Comparison of ENCODE assay signal across 9 mouse cellular contexts in the genomic region with DNA sequence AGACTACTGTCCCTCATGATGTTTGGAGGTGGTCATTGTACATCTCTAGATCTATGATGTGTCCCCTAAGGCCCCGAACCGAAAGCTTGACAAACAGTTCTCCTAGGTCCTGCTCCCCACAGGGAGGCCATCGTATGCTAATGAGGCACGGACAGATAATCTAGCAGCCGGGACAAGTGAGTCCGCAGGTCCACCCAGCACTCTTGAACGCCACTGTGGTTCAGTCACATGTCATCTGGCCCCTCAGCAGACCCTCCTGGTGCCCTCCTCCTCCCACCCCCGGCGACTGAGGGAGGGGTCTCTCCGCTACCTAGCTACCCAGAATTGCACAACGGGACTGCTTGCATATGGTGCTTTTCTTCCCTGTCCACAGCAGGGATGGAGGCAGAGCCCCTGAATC. TPM values are rescaled to one million over a fixed set of nuclear protein-coding genes. Genes with fewer than 3 reads are reported as not detected.
DNase-seq lines count a peak whose midpoint lies in the region; ATAC-seq and TF ChIP-seq lines count a peak whose summit lies in the region.
"Had no signal": no experiment of that assay in that cellular context is flagged by ENCODE, and none has a peak within 500 bp of the region (broad histone marks: within the 10 kb centered on the region; RNA-seq: fewer than 3 reads in every experiment).

No protein-coding gene starts in this region.

- no peak for ATAC-seq in heart, embryonic 15.5 days (replicated peaks; ENCODE audit: insufficient number of reproducible peaks, insufficient read depth, low FRiP score, low read depth)
- no peak for ATAC-seq in hindbrain, embryonic 14.5 days (ENCODE audit: low FRiP score)
- ATAC-seq in midbrain, postnatal 0 days (ENCODE audit: low FRiP score) = no peak

- H3K4me3 ChIP-seq in heart, embryonic 15.5 days = peak overlapping the region; percentile 57
- H3K4me3 ChIP-seq in brown adipose tissue, adult 24 weeks (ENCODE audit: insufficient read depth, low read depth, low read length) = peak overlapping the region; percentile 34
- H3K4me3 ChIP-seq in hindbrain, embryonic 14.5 days (replicated peaks; ENCODE audit: low read length) = peak overlapping the region; percentile 46
- H3K4me3 ChIP-seq in midbrain, postnatal 0 days (ENCODE audit: low read depth, low read length) = peak overlapping the region; percentile 51

- H3K4me1 ChIP-seq in heart, embryonic 15.5 days (replicated peaks) = peaks cover 22% of the 10 kb centered on the region
- no peaks in the 10 kb centered on the region; the same call in 1 of the 2 replicates for H3K4me1 ChIP-seq in brown adipose tissue, adult 24 weeks (ENCODE audit: control insufficient read depth, insufficient read depth, insufficient read length, low read length)
- H3K4me1 ChIP-seq in hindbrain, embryonic 14.5 days (replicated peaks; ENCODE audit: control insufficient read depth, insufficient read depth, low read length) = no peaks in the 10 kb centered on the region
- 0 out of 2 replicates have a peak, but pooled peaks cover 3% of the 10 kb centered on the region for H3K4me1 ChIP-seq in midbrain, postnatal 0 days (ENCODE audit: insufficient read depth, low read length)

- no peak for TF ChIP-seq CTCF in midbrain, postnatal 0 days (IDR thresholded peaks at IDR 0.05)

- peak overlapping the region; percentile 94 for H3K4me2 ChIP-seq in heart, embryonic 15.5 days
- peak overlapping the region; percentile 88 for H3K4me2 ChIP-seq in hindbrain, embryonic 14.5 days (replicated peaks)
- peak overlapping the region; percentile 88 for H3K4me2 ChIP-seq in midbrain, postnatal 0 days (ENCODE audit: low read depth, low read length, poor library complexity, severe bottlenecking)

- no peak overlapping the region for H3K9ac ChIP-seq in heart, embryonic 15.5 days
- H3K9ac ChIP-seq in hindbrain, embryonic 14.5 days = no peak overlapping the region
- H3K9ac ChIP-seq in midbrain, postnatal 0 days (replicated peaks; ENCODE audit: low read length, poor library complexity, severe bottlenecking) = no peak overlapping the region

- DNase-seq in heart, postnatal 10 days = no peak
- no peak for DNase-seq in hindbrain, embryonic 14.5 days (ENCODE audit: low spot score)
- no peak for DNase-seq in midbrain, postnatal 0 days (ENCODE audit: low spot score)
- DNase-seq in c-Kit-positive CD71-positive TER-119-positive erythroid progenitor cells, embryonic 14.5 days (ENCODE audit: low spot score) = no peak
- no peak for DNase-seq in gastrocnemius, adult 18-20 months (ENCODE audit: low spot score)
- DNase-seq in urinary bladder, postnatal 14 days (ENCODE audit: low spot score) = no peak

- no peaks in the 10 kb centered on the region for H3K36me3 ChIP-seq in heart, embryonic 15.5 days
- H3K36me3 ChIP-seq in hindbrain, embryonic 14.5 days (replicated peaks; ENCODE audit: control insufficient read depth, insufficient read depth) = no peaks in the 10 kb centered on the region
- no peaks in the 10 kb centered on the region for H3K36me3 ChIP-seq in midbrain, postnatal 0 days (ENCODE audit: insufficient read depth, low read length)
- H3K36me3 ChIP-seq: embryonic facial prominence, embryonic 15.5 days had no signal

- peaks cover 34% of the 10 kb centered on the region for H3K27me3 ChIP-seq in heart, embryonic 15.5 days
- peaks cover 41% of the 10 kb centered on the region for H3K27me3 ChIP-seq in hindbrain, embryonic 14.5 days (ENCODE audit: control insufficient read depth, insufficient read depth, low read length)
- peaks cover 21% of the 10 kb centered on the region; the same call in 1 of the 2 replicates for H3K27me3 ChIP-seq in midbrain, postnatal 0 days (ENCODE audit: insufficient read depth, low read length)

- no peak overlapping the region for H3K27ac ChIP-seq in heart, embryonic 15.5 days
- no peak overlapping the region for H3K27ac ChIP-seq in brown adipose tissue, adult 24 weeks (replicated peaks; ENCODE audit: low read depth, low read length)
- no peak overlapping the region for H3K27ac ChIP-seq in hindbrain, embryonic 14.5 days
- no peak overlapping the region for H3K27ac ChIP-seq in midbrain, postnatal 0 days (ENCODE audit: low read depth, low read length)
- H3K27ac ChIP-seq: embryonic facial prominence, embryonic 15.5 days had no signal

- WGBS in heart, embryonic 15.5 days = 8% methylated on average over 11 of the region's 11 CpGs
- 8% methylated on average over 11 of the region's 11 CpGs for WGBS in hindbrain, embryonic 14.5 days
- 4% methylated on average over 11 of the region's 11 CpGs for WGBS in midbrain, postnatal 0 days

- H3K9me3 ChIP-seq in heart, embryonic 15.5 days (replicated peaks) = no peaks in the 10 kb centered on the region
- H3K9me3 ChIP-seq in hindbrain, embryonic 14.5 days (ENCODE audit: control insufficient read depth, low read length) = no peaks in the 10 kb centered on the region
- no peaks in the 10 kb centered on the region for H3K9me3 ChIP-seq in midbrain, postnatal 0 days (ENCODE audit: low read length)
- H3K9me3 ChIP-seq: embryonic facial prominence, embryonic 15.5 days had no signal

- intact Hi-C loops in heart, postnatal 10 days (cut with DNase I) = no loop called here

RNA-seq across cellular contexts. Expression of gene Dgkg, which starts 1.2 kb away (rescaled TPM):
- 0.53 and 1.2 TPM in 2 replicates for polyA plus RNA-seq in heart, embryonic 15.5 days (2015; fragmentation: Nextera tagmentation; extraction: Ambion mirVana)
- under 1 TPM; 0.62 to 0.84 TPM for total RNA-seq in heart, postnatal 10 days (2021)
- polyA plus RNA-seq in brown adipose tissue, adult 24 weeks (2012; ENCODE audit: insufficient read depth, insufficient read length, missing spikeins) = not detected in 2 replicates
- polyA plus RNA-seq in hindbrain, embryonic 14.5 days (2014; fragmentation: Nextera tagmentation; extraction: Ambion mirVana) = 2.8 and 3.7 TPM in 2 replicates
- total RNA-seq in midbrain, postnatal 0 days (2014; rRNA removed) = 6.2 and 8.2 TPM in 2 replicates
- 5.4 and 5.5 TPM in 2 replicates for polyA plus RNA-seq in midbrain, postnatal 0 days (2015; fragmentation: Nextera tagmentation; extraction: Ambion mirVana)
- under 1 TPM; 0.43 to 0.55 TPM for total RNA-seq in gastrocnemius, adult 18-20 months (2021)
